Mouse (Mus musculus) embryo, embryonic 9.5 days (tissue): ENCODE results near the gene Gad2.
"Not testable (repeated sequence)": the region's sequence is repeated elsewhere in the genome, so short reads cannot be mapped to it uniquely, and the experiment has no call there.

Experiments
- DNase-seq: peaks from one replicate; pipeline ENCODE4 v3.0.0-alpha.2; 2017; ENCODE audit errors: extremely low spot score

Gad2 gene

GRCm38 (mm10) chr2:22621828-22622731 lies at the start of gene Gad2:
Gad2 (plus strand) TSS chr2:22622205.
- DNase-seq: peak; percentile 59

GRCm38 (mm10) chr2:22587469-22588169 lies 34.4 kb upstream of the Gad2 start:
- DNase-seq: not testable (repeated sequence)

GRCm38 (mm10) chr2:22588170-22588541 lies 33.8 kb upstream of the Gad2 start:
- DNase-seq: not testable (repeated sequence)

GRCm38 (mm10) chr2:22588673-22589381 lies 33.2 kb upstream of the Gad2 start:
- not testable (repeated sequence) for DNase-seq

GRCm38 (mm10) chr2:22589382-22590205 lies 32.4 kb upstream of the Gad2 start:
- not testable (repeated sequence) for DNase-seq

GRCm38 (mm10) chr2:22590206-22590490 lies 31.9 kb upstream of the Gad2 start:
- DNase-seq: no peak

- DNase-seq: no peak
Measured at GRCm38 (mm10) chr2:22617951-22618350, 4.1 kb upstream of the Gad2 start.

- no peak for DNase-seq
Measured at GRCm38 (mm10) chr2:22619416-22619815, 2.6 kb upstream of the Gad2 start.

- no peak for DNase-seq
Measured at GRCm38 (mm10) chr2:22620030-22620429, 2.0 kb upstream of the Gad2 start.

GRCm38 (mm10) chr2:22620534-22620933 lies 1.5 kb upstream of the Gad2 start:
- peak; percentile 12 for DNase-seq

- DNase-seq: peak; percentile 25
Measured at GRCm38 (mm10) chr2:22620978-22621827, 802 bp upstream of the Gad2 start.

GRCm38 (mm10) chr2:22623111-22624070 lies 1.4 kb downstream of the Gad2 start:
- DNase-seq: peak; percentile 31

GRCm38 (mm10) chr2:22624188-22624975 lies 2.4 kb downstream of the Gad2 start:
- DNase-seq: peak; percentile 38

GRCm38 (mm10) chr2:22625096-22625960 lies 3.3 kb downstream of the Gad2 start:
- peak; percentile 21 for DNase-seq

GRCm38 (mm10) chr2:22627147-22627666 lies 5.2 kb downstream of the Gad2 start:
- DNase-seq: no peak

- no peak for DNase-seq
Measured at GRCm38 (mm10) chr2:22627819-22628432, 5.9 kb downstream of the Gad2 start.

- DNase-seq: peak; percentile 15
Measured at GRCm38 (mm10) chr2:22634766-22635165, 12.8 kb downstream of the Gad2 start.
